Mouse (Mus musculus) lung, embryonic 15.5 days (tissue): ENCODE measurements around the gene Tm9sf2. TPM values are rescaled to one million over a fixed set of nuclear protein-coding genes. Genes with fewer than 3 reads are reported as not detected.
A peak's percentile ranks its signal among the peaks of the same experiment; 100 is the strongest.
"Not testable (repeated sequence)": the region's sequence is repeated elsewhere in the genome, so short reads cannot be mapped to it uniquely, and the experiment has no call there.

Source experiments
- ATAC-seq: fragments of 200-750 bp; cut with Nextera tagmentation; 2 replicates; pipeline ENCODE4 v1.8.0; 2017; ENCODE audit warnings: moderate number of reproducible peaks, borderline replicate concordance; ENCODE audit not compliant: low FRiP score, low TSS enrichment; ENCODE audit errors: extremely low read depth
- H3K27ac ChIP-seq: fragments of 300-500 bp; sonication (generic); 2 replicates; pipeline ENCODE4 v1.5.1; 2015; ENCODE audit warnings: moderate library complexity, mild to moderate bottlenecking, inconsistent platforms
- H3K27me3 ChIP-seq: fragments of 300-500 bp; sonication (generic); 2 replicates; pipeline ENCODE4 v1.6.1; 2015; ENCODE audit warnings: inconsistent platforms
- H3K36me3 ChIP-seq: fragments of 300-500 bp; sonication (generic); 2 replicates; pipeline ENCODE4 v1.6.1; 2015; ENCODE audit warnings: inconsistent platforms
- H3K4me1 ChIP-seq: fragments of 300-500 bp; sonication (generic); 2 replicates; pipeline ENCODE4 v1.6.1; 2015; ENCODE audit warnings: inconsistent platforms
- H3K4me2 ChIP-seq: fragments of 300-500 bp; sonication (generic); 2 replicates; pipeline ENCODE4 v1.6.1; 2015; ENCODE audit warnings: inconsistent platforms, mild to moderate bottlenecking, moderate library complexity
- H3K4me3 ChIP-seq: fragments of 300-500 bp; sonication (generic); 2 replicates; pipeline ENCODE4 v1.5.1; 2015; ENCODE audit warnings: mild to moderate bottlenecking, inconsistent platforms
- H3K9ac ChIP-seq: fragments of 300-500 bp; sonication (generic); 2 replicates; pipeline ENCODE4 v1.6.1; 2015; ENCODE audit warnings: inconsistent platforms
- H3K9me3 ChIP-seq: fragments of 300-500 bp; sonication (generic); 2 replicates; pipeline ENCODE4 v1.6.1; 2016; ENCODE audit warnings: inconsistent platforms
- WGBS: fragments of 180-500 bp; shearing (Covaris S2); methylation state at CpG from one replicate; pipeline ENCODE4 v1.1.7; 2015; 5-methylcytosine and 5-hydroxymethylcytosine counted together
- polyA plus RNA-seq: library from polyadenylated mRNA; unstranded; fragments of >200 nt; fragmentation: Nextera tagmentation; extraction: Ambion mirVana; gene quantifications from 2 replicates; pipeline ENCODE4 v1.2.1, GENCODE M21; 2015

The Tm9sf2 gene
- polyA plus RNA-seq, 1 experiment from 2014 or later, result 176 TPM

- Histone ChIP-seq H3K4me2 (no peak overlapping the region), H3K9ac (no peak overlapping the region), H3K4me3 (no peak overlapping the region), H3K27me3 (no peaks in the 10 kb centered on the region), H3K36me3 (no peaks in the 10 kb centered on the region), H3K4me1 (peaks cover 5% of the 10 kb centered on the region; the same call in 1 of the 2 replicates), H3K9me3 (no peaks in the 10 kb centered on the region), H3K27ac (no peak overlapping the region)
- no peak for ATAC-seq
- 58% methylated on average over 10 of the region's 10 CpGs for WGBS
These were observed 32.5 kb upstream of the Tm9sf2 start for GRCm38 (mm10) chr14:122074360-122074759.

DNA sequence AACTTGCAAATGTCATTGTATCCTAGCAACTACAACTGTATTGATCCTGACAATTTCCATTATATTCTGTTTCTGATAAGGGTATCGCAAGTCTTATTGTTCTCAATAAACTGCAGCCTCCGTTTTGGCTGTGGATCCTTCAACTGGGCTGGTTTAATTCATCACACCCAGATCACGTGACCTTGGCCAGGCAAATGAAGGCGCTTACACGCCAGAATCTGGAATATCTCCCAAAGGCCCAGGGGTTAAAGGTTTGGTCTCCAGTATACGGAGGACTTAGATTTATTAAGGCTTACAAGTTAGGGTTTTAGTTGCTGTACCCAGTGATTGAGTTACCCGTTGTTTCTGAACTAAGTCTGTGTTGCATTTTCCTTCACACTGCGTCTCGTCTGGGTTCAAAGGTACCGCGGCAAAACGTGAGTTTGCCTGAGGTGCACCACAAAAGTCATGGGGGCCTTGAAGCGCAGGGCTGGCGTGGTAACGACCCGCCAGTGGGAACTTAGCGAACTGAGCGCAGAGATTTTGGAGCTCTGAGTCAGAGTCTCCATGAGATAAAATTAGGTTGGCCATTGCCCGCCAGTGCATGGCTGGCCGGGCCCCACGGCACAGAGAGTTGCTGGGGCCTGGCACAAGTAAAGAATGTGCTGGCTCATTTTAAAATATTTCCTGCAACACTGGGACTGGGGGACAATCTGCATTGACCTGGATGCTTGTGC, 31.2 kb upstream of the Tm9sf2 start:
- Histone ChIP-seq H3K36me3 (no peaks in the 10 kb centered on the region), H3K27ac (no peak overlapping the region), H3K27me3 (no peaks in the 10 kb centered on the region), H3K4me1 (no peaks in the 10 kb centered on the region), H3K4me3 (no peak overlapping the region), H3K9ac (no peak overlapping the region), H3K9me3 (no peaks in the 10 kb centered on the region), H3K4me2 (no peak overlapping the region)
- no peak for ATAC-seq
- 83% methylated on average over 21 of the region's 21 CpGs for WGBS

- Histone ChIP-seq H3K4me2 (no peak overlapping the region), H3K9ac (no peak overlapping the region), H3K9me3 (no peaks in the 10 kb centered on the region), H3K4me1 (no peaks in the 10 kb centered on the region), H3K27ac (no peak overlapping the region), H3K36me3 (no peaks in the 10 kb centered on the region), H3K27me3 (no peaks in the 10 kb centered on the region), H3K4me3 (no peak overlapping the region)
- WGBS, result 75% methylated on average over 3 of the region's 3 CpGs
- ATAC-seq, result no peak
These were observed 29.8 kb upstream of the Tm9sf2 start for GRCm38 (mm10) chr14:122077017-122077416.

GRCm38 (mm10) chr14:122079428-122079827, 27.4 kb upstream of the Tm9sf2 start:
- no peak overlapping the region for H3K9ac ChIP-seq
- H3K27ac ChIP-seq, result no peak overlapping the region
- no peak overlapping the region for H3K4me2 ChIP-seq
- no peak for ATAC-seq
- H3K4me3 ChIP-seq, result no peak overlapping the region
- H3K27me3 ChIP-seq, result no peaks in the 10 kb centered on the region
- H3K9me3 ChIP-seq, result no peaks in the 10 kb centered on the region
- H3K36me3 ChIP-seq, result no peaks in the 10 kb centered on the region
- no peaks in the 10 kb centered on the region for H3K4me1 ChIP-seq
- WGBS, result 54% methylated on average over 6 of the region's 6 CpGs

DNA sequence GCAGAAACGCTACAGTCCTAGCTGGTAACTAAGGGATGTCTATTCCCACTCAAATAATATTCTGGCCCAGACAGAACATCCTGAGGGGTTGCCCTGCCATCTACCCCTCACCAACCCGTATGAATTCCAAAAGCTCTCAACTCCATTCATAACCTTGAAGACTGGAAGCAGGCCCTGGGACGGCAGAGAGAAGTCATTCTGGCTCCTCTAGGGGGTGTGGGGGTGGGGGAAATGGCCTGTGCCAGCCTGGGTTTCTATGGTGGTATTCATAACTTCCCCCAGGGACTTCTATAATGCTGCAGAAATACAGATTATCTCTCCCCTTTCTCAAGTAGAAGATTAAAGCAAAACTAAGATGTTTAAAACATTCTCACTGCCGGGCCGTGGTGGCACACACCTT, 26.9 kb upstream of the Tm9sf2 start:
- ATAC-seq, result no peak
- H3K27me3 ChIP-seq, result no peaks in the 10 kb centered on the region
- no peak overlapping the region for H3K27ac ChIP-seq
- H3K36me3 ChIP-seq, result no peaks in the 10 kb centered on the region
- WGBS, result 74% methylated on average over 5 of the region's 5 CpGs
- no peak overlapping the region for H3K4me2 ChIP-seq
- H3K9ac ChIP-seq, result no peak overlapping the region
- H3K9me3 ChIP-seq, result no peaks in the 10 kb centered on the region
- H3K4me1 ChIP-seq, result no peaks in the 10 kb centered on the region
- no peak overlapping the region for H3K4me3 ChIP-seq

GRCm38 (mm10) chr14:122081308-122081707, 25.5 kb upstream of the Tm9sf2 start:
- 24% methylated on average over 3 of the region's 3 CpGs for WGBS
- H3K36me3 ChIP-seq, result no peaks in the 10 kb centered on the region

DNA sequence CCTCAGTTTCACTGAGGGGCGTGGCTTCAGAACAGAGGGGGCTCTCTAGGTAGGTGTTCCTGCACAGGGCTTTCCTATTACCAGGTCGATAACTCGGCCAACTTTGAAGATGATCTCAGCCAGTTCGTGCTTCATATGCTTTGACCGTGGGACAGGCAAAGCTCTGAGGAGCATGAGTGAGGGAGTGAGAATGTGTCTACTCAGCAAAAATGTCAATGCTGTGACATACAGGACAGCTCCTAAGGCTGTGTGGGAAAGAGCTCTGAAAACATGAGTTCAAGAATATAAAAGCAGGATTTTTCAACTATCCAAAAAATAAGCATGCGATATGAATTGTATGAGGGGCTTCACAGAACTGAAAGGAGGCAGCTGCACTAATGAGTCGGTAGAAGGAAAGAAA, 23.3 kb upstream of the Tm9sf2 start:
- Histone ChIP-seq H3K36me3 (no peaks in the 10 kb centered on the region), H3K9me3 (no peaks in the 10 kb centered on the region), H3K27me3 (no peaks in the 10 kb centered on the region), H3K27ac (no peak overlapping the region), H3K4me2 (no peak overlapping the region), H3K4me1 (no peaks in the 10 kb centered on the region), H3K9ac (no peak overlapping the region), H3K4me3 (no peak overlapping the region)
- 76% methylated on average over 7 of the region's 7 CpGs for WGBS
- ATAC-seq, result no peak

More at GRCm38 (mm10) chr14:122081308-122081707, 25.5 kb upstream of the Tm9sf2 start:
- H3K27me3 ChIP-seq, result no peaks in the 10 kb centered on the region
- no peak overlapping the region for H3K9ac ChIP-seq
- H3K4me2 ChIP-seq, result no peak overlapping the region
- H3K4me3 ChIP-seq, result no peak overlapping the region
- no peak for ATAC-seq
- no peaks in the 10 kb centered on the region for H3K4me1 ChIP-seq
- no peaks in the 10 kb centered on the region for H3K9me3 ChIP-seq
- no peak overlapping the region for H3K27ac ChIP-seq

DNA sequence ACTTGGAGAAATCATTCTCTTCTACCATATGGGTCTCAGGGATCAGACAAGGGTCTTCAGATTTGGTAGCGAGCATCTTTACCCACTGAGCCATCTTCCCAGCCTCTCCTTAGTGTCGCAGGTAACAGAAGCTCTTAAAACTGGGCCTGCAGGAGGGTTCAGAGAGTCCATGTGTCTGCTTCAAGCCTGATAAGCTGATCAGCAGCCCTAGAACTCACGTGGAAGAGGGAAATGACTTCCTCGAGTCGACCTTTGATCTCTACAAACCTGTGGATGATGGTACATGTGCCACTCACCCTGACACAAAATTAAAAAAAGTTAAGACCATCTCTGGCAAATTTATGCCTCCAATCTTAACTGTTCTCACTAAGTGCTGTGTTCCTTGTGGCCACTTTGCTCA, 18.9 kb upstream of the Tm9sf2 start:
- Histone ChIP-seq H3K27me3 (no peaks in the 10 kb centered on the region), H3K9me3 (no peaks in the 10 kb centered on the region), H3K4me2 (no peak overlapping the region), H3K4me1 (no peaks in the 10 kb centered on the region), H3K27ac (no peak overlapping the region), H3K36me3 (no peaks in the 10 kb centered on the region), H3K4me3 (no peak overlapping the region), H3K9ac (no peak overlapping the region)
- no peak for ATAC-seq
- 74% methylated on average over 5 of the region's 5 CpGs for WGBS

GRCm38 (mm10) chr14:122092363-122092762, 14.5 kb upstream of the Tm9sf2 start:
- Histone ChIP-seq H3K9me3 (no peaks in the 10 kb centered on the region), H3K36me3 (no peaks in the 10 kb centered on the region), H3K27ac (no peak overlapping the region), H3K9ac (no peak overlapping the region), H3K4me2 (no peak overlapping the region), H3K4me1 (no peaks in the 10 kb centered on the region), H3K4me3 (no peak overlapping the region), H3K27me3 (no peaks in the 10 kb centered on the region)
- ATAC-seq, result no peak
- WGBS, result 50% methylated on average over 4 of the region's 4 CpGs

- Histone ChIP-seq H3K4me3 (no peak overlapping the region), H3K9ac (no peak overlapping the region), H3K4me2 (no peak overlapping the region), H3K27me3 (no peaks in the 10 kb centered on the region), H3K27ac (no peak overlapping the region), H3K4me1 (no peaks in the 10 kb centered on the region), H3K36me3 (no peaks in the 10 kb centered on the region), H3K9me3 (no peaks in the 10 kb centered on the region)
- no peak for ATAC-seq
- 96% methylated on average over 11 of the region's 11 CpGs for WGBS
These were observed 10.5 kb upstream of the Tm9sf2 start for GRCm38 (mm10) chr14:122096331-122096730.

GRCm38 (mm10) chr14:122099584-122099983, 7.3 kb upstream of the Tm9sf2 start:
- Histone ChIP-seq H3K9me3 (no peaks in the 10 kb centered on the region), H3K4me3 (no peak overlapping the region), H3K9ac (no peak overlapping the region), H3K36me3 (no peaks in the 10 kb centered on the region), H3K27ac (no peak overlapping the region), H3K4me2 (no peak overlapping the region), H3K27me3 (no peaks in the 10 kb centered on the region), H3K4me1 (no peaks in the 10 kb centered on the region)
- no peak for ATAC-seq
- WGBS, result 68% methylated on average over 4 of the region's 4 CpGs

DNA sequence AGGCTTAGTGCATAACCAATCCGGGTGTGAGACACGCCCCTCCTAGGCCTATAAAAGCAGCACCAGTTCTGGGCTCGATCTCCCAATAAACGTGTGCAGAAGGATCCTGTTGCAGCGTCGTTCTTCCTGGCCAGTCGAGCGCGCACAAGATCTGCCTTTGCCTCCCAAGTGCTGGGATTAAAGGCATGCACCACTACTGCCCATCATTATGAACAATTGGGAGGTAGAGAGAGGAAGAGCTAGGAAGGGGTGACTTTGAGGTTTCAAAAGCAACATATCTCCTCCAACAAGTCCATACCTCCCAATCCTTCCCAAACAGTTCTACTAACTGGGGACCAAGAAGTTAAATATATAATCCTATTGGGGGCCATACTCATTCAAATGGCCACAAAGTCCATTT, 4.9 kb upstream of the Tm9sf2 start:
- WGBS, result 91% methylated on average over 9 of the region's 9 CpGs
- H3K4me2 ChIP-seq, H3K9me3 ChIP-seq, H3K27me3 ChIP-seq, H3K27ac ChIP-seq, H3K4me3 ChIP-seq, H3K36me3 ChIP-seq, ATAC-seq, H3K9ac ChIP-seq: not testable (repeated sequence)
- H3K4me1 ChIP-seq, result peaks cover 15% of the 10 kb centered on the region

DNA sequence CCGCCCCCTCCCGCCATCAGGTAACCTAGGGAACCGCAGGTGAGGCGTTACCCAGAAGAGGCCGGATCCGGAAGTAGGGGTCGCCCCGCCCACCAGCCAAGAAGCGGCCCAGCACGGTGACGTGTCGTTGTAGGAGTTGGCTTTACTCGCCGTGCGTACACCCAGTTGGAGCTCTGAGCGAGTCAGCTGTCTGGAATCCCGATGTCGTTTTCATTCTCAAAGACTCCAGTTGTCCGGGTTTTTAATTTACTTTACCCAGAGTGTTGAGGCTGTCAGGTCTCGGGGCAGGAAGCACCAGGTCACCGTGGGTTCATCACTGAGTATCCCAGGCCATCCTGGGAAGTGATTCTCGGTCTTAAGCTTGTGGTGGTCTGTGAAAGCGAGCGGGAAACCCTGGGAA, 2.0 kb upstream of the Tm9sf2 start:
- H3K27ac ChIP-seq, result peak overlapping the region; percentile 96
- under 1% methylated on average over 24 of the region's 24 CpGs for WGBS

More for the DNA sequence above, 2.0 kb upstream of the Tm9sf2 start:
- ATAC-seq, result peak; percentile 93
- Histone ChIP-seq H3K4me2 (peak overlapping the region; percentile 84), H3K9me3 (no peaks in the 10 kb centered on the region), H3K4me3 (peak overlapping the region; percentile 46), H3K36me3 (no peaks in the 10 kb centered on the region), H3K27me3 (no peaks in the 10 kb centered on the region), H3K4me1 (peaks cover 23% of the 10 kb centered on the region), H3K9ac (peak overlapping the region; percentile 64)
